Mouse (Mus musculus): ENCODE measurements at regions not wholly inside any gene's neighbourhood (a gene's known extent, or its start where the extent isn't known, plus 50 kb on each side); places are given as distances from the start of the nearest gene placed in this dataset.

DNA sequence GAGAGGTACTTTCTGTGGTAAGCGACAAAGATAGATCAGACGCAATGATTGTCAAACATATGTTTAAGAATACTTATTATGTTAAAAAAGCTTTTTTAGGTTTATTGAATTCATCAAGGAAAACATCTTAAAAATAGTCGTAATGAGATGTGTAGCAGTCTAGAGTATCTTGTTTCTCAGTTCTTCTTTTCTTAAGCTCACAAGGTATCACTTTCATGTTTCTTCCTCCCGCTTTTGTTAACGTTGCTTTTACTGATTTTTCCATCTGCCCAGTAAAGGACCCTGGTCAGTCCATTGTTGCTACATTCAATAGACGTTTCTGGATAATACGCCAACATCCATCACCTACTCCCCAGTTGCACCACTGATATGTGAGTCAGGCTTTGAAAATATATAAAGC lies 1015.9 kb downstream of the Pcdh9 start:
- TF ChIP-seq HCFC1 (IDR thresholded peaks at IDR 0.05; ENCODE audit: low read depth, low read length), result no peak
- TF ChIP-seq CHD2 (IDR thresholded peaks at IDR 0.05; ENCODE audit: low read length), result no peak
- TF ChIP-seq MAX (IDR thresholded peaks at IDR 0.05; ENCODE audit: low read length), result no peak
- TF ChIP-seq POLR2A (IDR thresholded peaks at IDR 0.05; ENCODE audit: low read depth, low read length), result no peak
- TF ChIP-seq NELFE (IDR thresholded peaks at IDR 0.05; ENCODE audit: low read depth, low read length), result no peak
